Mouse (Mus musculus) kidney, adult 2 months (tissue): ENCODE results near the gene Plekhm3.

Experiments used
- CTCF ChIP-seq: fragments of 200-500 bp; conservative IDR thresholded peaks from 2 replicates; pipeline ENCODE4 v1.5.1; 2011; ENCODE audit warnings: low read depth, mild to moderate bottlenecking, control low read depth, low read length, moderate library complexity, mixed read lengths; ENCODE audit not compliant: insufficient read depth, insufficient read length
- POLR2A ChIP-seq: fragments of 200-500 bp; IDR thresholded peaks from one replicate; pipeline ENCODE4 v1.6.1; 2011; ENCODE audit warnings: low read depth, low read length, control low read depth

DNA sequence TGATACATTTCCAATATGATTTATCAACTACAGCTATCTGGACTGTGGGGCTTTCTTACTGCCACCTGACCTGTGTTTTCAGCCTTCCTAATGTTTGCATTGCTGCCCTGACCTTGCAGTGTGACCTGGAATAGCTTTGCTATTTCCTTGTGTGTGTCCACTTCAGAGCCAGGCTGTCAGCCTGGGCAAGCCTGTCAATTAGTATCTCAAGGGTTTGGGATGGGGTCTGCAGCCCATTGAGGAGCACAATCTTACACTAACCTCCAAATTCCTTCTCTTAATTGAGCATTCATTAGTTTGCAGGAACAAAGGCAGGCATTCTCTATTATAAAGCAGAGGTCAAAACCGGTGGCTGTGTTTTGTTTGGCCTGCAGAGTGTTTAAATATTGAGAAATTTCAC lies 107.6 kb downstream of the Plekhm3 start:
- TF ChIP-seq CTCF (no peak), POLR2A (no peak)
